Mouse (Mus musculus) hematopoietic stem cell, adult 5-6 weeks (primary cell): ENCODE measurements around the gene Pmepa1. TPM values are rescaled to one million over a fixed set of nuclear protein-coding genes. Genes with fewer than 3 reads are reported as not detected.
A peak's percentile ranks its signal among the peaks of the same experiment; 100 is the strongest.

Experiments
- ATAC-seq, 2 experiments: fragments of 125-278 bp in 1 of 2; replicated peaks in 1 of 2; 2 replicates each; pipeline ENCODE4 v1.8.0; 2016 to 2017; ENCODE audit warnings: inconsistent platforms in 2 of 2, mild to moderate bottlenecking in 2 of 2, moderate number of reproducible peaks in 2 of 2, low read depth in 1 of 2, moderate TSS enrichment in 1 of 2; ENCODE audit not compliant: low FRiP score in 2 of 2, poor library complexity in 2 of 2, severe bottlenecking in 2 of 2, insufficient read depth in 1 of 2, low TSS enrichment in 1 of 2
- total RNA-seq: library from RNA; stranded (forward); fragments of 172-1452, 232-1000 nt; gene quantifications from 2 replicates; pipeline ENCODE4 v1.2.3, GENCODE M21; 2017

Gene Pmepa1
- total RNA-seq, 1 experiment from 2014 or later = 0.40 TPM

DNA sequence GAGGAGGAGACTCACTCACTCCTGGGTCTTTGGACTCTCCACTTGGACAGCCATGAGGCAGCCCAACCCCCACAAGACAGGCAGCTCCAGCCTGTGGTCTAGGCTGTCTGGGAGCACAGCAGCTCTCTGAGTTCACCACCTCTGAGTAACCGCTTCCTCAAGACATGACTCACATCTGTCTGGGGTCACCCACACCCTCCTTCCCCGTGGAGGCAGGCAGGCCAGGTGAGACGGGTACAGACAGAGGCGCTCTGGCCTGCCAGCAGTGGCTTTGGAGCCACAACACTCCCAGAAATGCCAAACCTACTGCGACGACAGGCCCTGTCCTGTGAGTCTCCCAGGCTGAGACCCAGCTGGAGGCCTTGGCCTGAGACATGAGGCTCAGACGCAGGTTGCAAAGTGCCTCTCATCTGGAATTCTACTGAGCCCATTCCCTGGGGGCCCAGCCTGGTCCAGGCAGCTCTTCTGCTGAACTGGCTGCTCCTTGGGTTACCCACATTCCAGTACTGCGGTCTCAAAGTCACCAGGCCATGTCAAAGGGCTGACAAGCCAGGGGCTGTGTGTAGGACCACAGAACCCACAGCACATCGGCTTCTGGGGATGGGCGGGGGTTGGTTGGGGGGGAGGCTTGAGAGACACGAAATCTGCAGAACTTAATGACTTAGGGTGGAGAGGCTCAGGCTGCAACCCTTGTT, 12.6 kb downstream of the Pmepa1 start:
- ATAC-seq = peak; percentile 59 to 68

DNA sequence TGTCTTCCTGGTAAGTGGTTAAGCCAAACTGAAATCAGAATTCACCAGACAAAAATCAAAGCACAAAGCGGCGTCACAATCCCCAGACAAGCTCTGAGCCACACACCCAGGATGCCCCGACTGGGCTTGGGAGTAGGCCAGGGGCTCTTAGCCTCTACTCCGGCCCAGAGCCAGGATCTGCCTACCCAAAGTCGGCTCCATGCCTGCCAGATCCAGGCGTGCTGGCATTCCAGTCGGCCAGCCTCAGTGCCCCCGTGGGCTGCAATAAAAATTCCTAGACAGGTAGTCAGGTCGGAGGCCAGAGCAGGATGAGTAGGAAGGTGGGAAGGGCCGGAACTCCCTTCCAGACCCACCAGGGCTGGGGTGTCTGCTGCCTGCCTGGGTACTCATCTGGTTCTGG, 14.8 kb downstream of the Pmepa1 start:
- no peak for ATAC-seq

DNA sequence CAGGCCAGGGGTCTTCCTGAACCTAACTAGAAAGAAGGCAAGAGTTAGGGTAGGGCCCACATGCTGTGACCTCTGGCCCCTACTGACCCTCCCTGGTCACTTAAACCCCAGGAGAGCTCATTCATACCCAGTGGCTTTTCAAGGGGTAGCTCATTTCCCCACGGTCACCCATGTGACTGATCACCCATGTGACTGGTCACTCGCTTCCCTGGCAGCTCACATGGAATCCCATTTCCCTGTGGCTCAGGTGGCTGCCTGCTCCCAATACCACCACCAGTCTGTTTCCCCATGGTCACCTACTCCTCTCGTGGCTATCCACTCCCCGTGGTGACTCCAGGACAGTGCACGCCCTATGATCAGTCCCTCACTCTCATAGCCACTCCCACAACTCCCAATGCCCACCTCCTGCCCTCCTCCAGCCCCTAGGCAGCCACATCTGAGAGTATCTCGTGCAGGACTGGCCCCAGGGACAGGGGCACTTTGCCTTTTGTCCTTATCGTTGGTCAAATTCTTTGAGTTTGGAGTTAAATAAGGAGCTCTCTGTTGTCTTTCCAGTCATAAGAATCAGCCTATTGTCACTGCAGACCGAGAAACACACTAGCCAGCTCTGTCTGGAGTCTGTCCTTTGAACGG, 17.8 kb downstream of the Pmepa1 start:
- ATAC-seq = no peak

DNA sequence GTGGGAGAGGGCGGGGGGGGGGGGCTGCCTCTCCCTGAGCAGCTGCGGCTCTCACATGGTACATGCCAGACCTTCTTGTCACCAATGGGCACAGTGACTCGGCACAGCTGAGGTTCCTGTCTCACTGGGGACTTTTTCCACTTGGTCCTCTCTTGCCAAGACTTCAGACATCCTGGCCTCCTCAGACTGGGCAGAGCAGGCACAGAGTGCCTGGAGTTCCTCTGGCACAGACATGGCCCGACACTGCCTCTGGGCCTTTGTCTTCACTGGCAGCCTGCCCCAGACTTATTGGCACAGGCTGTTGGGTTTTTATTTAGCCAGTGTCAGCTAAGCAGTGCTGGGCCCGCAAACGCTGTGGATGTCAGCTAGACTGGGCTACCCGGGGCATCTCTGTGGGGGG, 18.7 kb downstream of the Pmepa1 start:
- ATAC-seq = peak; percentile 42 to 70

- ATAC-seq = no peak
These were observed 19.8 kb downstream of the Pmepa1 start for GRCm38 (mm10) chr2:173256552-173256949.

GRCm38 (mm10) chr2:173255810-173256551, 20.4 kb downstream of the Pmepa1 start:
- ATAC-seq = no peak

GRCm38 (mm10) chr2:173253761-173254662, 22.3 kb downstream of the Pmepa1 start:
- no peak for ATAC-seq

- no peak for ATAC-seq
These were observed 24.7 kb downstream of the Pmepa1 start for GRCm38 (mm10) chr2:173251675-173252074.

- ATAC-seq = no peak
These were observed 25.2 kb downstream of the Pmepa1 start for GRCm38 (mm10) chr2:173251133-173251532.

GRCm38 (mm10) chr2:173250411-173250810, 25.9 kb downstream of the Pmepa1 start:
- peak; percentile 53 to 82 for ATAC-seq

DNA sequence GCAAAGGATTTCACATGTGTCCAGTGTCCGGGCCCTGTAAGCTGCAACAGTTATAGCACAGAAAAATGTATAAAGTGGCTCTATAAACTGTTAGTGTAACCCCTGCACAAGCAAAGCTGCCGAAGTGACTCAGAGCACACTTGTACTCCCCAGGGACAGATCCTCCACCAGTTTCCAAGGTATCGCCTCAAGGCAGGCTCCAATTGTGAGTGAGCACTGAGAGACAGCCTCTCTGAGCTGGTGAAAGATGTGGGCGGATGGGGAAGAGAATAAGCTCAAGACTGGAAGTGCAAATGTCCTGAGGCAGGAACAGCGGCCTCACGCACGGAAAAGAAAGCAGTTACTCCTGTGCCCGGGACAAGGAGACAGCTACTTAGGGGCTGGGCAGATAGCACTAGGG, 26.4 kb downstream of the Pmepa1 start:
- no peak for ATAC-seq

DNA sequence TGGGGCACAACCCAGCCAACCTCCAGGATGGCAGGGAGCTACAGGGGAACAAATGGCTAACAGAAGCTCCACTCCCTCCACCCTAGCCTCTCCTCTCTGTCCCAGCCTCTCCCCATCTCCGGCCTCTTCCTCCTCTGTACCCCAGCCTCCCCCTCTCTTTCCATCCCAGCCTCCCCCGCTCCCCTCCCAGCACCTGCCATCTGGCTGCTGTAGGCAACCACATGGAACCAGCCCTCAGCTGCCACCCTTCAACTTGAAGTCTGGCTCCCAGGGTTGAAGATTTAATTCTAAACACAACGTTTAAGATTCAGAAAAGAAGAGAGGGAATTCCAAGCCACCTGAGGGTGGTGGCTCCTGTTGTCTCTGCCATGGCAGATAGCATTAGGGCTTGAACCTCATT, 26.9 kb downstream of the Pmepa1 start:
- no peak for ATAC-seq

GRCm38 (mm10) chr2:173248822-173249221, 27.5 kb downstream of the Pmepa1 start:
- no peak for ATAC-seq

GRCm38 (mm10) chr2:173247911-173248310, 28.4 kb downstream of the Pmepa1 start:
- ATAC-seq = no peak

DNA sequence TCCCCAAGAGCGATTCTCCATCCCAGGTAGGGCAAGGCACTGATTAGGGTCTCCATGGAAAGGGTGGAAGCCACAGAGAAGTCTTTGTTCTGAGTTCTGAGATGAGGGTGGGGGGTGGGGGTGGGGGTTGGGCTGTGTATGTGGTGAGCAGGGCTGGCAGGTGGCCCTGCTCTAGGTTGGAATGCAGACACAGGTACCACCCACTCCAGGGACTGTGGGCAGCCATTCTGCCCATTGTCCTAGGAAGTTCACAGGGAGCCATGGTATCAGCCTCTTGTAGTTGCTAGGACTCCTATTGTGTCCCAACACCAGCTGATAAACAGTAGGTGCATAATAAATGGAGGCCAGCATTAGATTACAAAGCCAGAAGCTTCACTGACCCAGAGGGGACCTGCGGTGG, 29.1 kb downstream of the Pmepa1 start:
- ATAC-seq = no peak

DNA sequence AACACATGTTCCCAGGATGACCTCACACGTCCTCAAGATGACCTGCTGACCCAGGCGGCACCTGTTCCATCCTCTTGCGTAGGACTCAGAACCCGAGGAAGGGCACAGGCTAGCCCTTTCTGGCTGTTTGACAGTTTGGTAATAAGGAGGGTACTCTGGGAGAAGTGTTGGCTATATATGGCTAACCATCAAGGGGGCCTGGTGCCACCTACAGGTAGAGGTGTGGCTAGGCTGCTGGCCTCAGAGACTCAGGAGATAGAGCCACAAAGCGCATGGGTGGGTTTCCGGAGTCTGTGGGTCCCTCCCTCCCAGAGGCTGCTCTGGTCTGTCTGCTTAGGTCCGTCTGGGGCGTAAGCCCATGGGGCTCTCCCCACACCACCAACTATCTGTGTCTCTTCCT, 29.6 kb downstream of the Pmepa1 start:
- no peak for ATAC-seq

- ATAC-seq = no peak
These were observed 31.1 kb downstream of the Pmepa1 start for GRCm38 (mm10) chr2:173245258-173245657.
